Mouse (Mus musculus) spleen, postnatal 10 days (tissue): ENCODE measurements around the gene Gm8024.
"Not testable (repeated sequence)": the region's sequence is repeated elsewhere in the genome, so short reads cannot be mapped to it uniquely, and the experiment has no call there.

Experiments
- DNase-seq, 2 experiments: peaks; one replicate each; pipeline ENCODE4 v3.0.0; 2021 to 2022; ENCODE audit warnings: low spot score in 2 of 2

Gm8024 gene

GRCm38 (mm10) chr14:42524182-42524581, at the start of gene Gm8024:
Gm8024 (minus strand) TSS chr14:42524282.
- not testable (repeated sequence) for DNase-seq

DNA sequence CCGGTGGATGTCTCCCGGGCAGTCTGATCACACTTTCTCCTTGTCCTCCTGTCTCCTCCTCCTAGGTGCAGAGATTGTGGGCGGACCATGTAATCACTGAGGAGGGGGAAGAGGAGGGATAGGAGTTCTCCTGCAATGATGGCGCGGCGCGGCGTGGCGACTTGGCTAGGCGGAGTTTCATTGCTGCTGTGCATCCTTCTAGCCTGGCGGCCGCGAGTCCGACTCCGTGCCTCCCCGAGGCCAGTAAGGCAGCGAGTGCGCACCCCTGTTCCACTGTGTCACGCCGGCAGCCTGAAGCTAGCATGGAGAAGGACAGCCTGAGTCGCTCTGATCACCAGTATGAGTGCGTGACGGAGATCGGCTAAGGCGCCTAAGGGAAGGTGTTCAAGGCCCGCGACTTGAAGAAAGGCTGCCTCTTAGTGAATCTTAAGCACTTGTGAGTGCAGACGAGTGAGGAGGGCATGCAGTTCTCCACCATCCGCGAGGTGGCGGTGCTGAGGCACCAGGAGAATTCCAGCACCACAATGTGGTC, 19.2 kb upstream of the Gm8024 start:
- peak; percentile 6 to 12 for DNase-seq

GRCm38 (mm10) chr14:42542316-42543169, 18.5 kb upstream of the Gm8024 start:
- not testable (repeated sequence) for DNase-seq

DNA sequence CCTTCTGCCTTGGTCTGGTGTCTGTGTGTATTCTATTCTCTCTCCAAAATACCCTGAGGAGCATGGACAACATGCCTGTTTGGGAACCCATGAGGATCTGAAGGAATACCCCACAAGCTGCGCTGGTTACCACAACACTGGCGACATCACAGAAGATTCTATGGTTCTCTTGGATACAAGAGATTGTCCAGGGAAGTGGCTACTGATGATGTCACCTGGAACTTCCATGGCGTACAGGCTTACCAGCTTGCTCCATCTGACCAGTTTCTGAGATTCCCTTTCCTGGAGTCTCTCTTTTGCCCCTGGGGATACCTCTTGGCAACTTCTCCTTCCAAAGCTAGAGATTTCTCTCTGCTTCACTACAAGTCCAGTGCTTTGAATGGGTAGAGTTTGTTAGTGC, 21.8 kb downstream of the Gm8024 start, which contains the start of gene Gm8020:
Gene Gm8020 (minus strand): TSS at position 101 of the 400 bp plus-strand sequence.
- not testable (repeated sequence) for DNase-seq
